Mouse (Mus musculus) gastrocnemius, postnatal 4 days (tissue): ENCODE data around the gene Tatdn2. TPM values are rescaled to one million over a fixed set of nuclear protein-coding genes. Genes with fewer than 3 reads are reported as not detected.
"Not testable (repeated sequence)": the region's sequence is repeated elsewhere in the genome, so short reads cannot be mapped to it uniquely, and the experiment has no call there.

ENCODE experiments used
- DNase-seq, 2 experiments: peaks; one replicate each; pipeline ENCODE4 v3.0.0; 2021 to 2022; ENCODE audit warnings: low spot score in 2 of 2, mixed read lengths in 2 of 2
- total RNA-seq, 2 experiments: library from RNA; stranded (reverse); gene quantifications; 2 replicates each; pipeline ENCODE4 v1.2.3; 2021

The Tatdn2 gene
- total RNA-seq, 2 experiments from 2014 or later: 39.9 to 45.0 TPM

- DNase-seq: no peak
These were observed 15.9 kb downstream of the Tatdn2 start for GRCm38 (mm10) chr6:113712718-113713117.

GRCm38 (mm10) chr6:113713389-113713788 lies 16.5 kb downstream of the Tatdn2 start:
- not testable (repeated sequence) for DNase-seq

- no peak for DNase-seq
These were observed 17.4 kb downstream of the Tatdn2 start for GRCm38 (mm10) chr6:113714276-113714675.

GRCm38 (mm10) chr6:113714797-113715196 lies 17.9 kb downstream of the Tatdn2 start:
- no peak for DNase-seq

- DNase-seq: no peak
These were observed 20.7 kb downstream of the Tatdn2 start for GRCm38 (mm10) chr6:113717541-113717940.

- DNase-seq: no peak
These were observed 23.0 kb downstream of the Tatdn2 start, which contains the start of gene Ghrl for GRCm38 (mm10) chr6:113719878-113720277. Gene Ghrl, minus strand, starts transcription at chr6:113719880.

- no peak for DNase-seq
These were observed 24.2 kb downstream of the Tatdn2 start for GRCm38 (mm10) chr6:113721061-113721460.

GRCm38 (mm10) chr6:113728181-113728580 lies 31.3 kb downstream of the Tatdn2 start:
- no peak for DNase-seq

- no peak for DNase-seq
These were observed 34.4 kb downstream of the Tatdn2 start for GRCm38 (mm10) chr6:113731296-113731695.

- no peak for DNase-seq
These were observed 40.6 kb downstream of the Tatdn2 start for GRCm38 (mm10) chr6:113737318-113738046.

- DNase-seq: peak; percentile 71 to 85
These were observed 43.7 kb downstream of the Tatdn2 start, which contains the start of gene Sec13 for GRCm38 (mm10) chr6:113740236-113741217. Gene Sec13, minus strand, starts transcription at chr6:113740743.

- DNase-seq: no peak
These were observed 44.6 kb downstream of the Tatdn2 start for GRCm38 (mm10) chr6:113741425-113741824.

- no peak for DNase-seq
These were observed 45.5 kb downstream of the Tatdn2 start for GRCm38 (mm10) chr6:113742321-113742720.

GRCm38 (mm10) chr6:113743111-113743510 lies 46.3 kb downstream of the Tatdn2 start:
- no peak for DNase-seq

GRCm38 (mm10) chr6:113745117-113745516 lies 48.3 kb downstream of the Tatdn2 start:
- DNase-seq: no peak

- DNase-seq: no peak
These were observed 50.4 kb downstream of the Tatdn2 start for GRCm38 (mm10) chr6:113747284-113747683.

- DNase-seq: no peak
These were observed 51.5 kb downstream of the Tatdn2 start for GRCm38 (mm10) chr6:113748351-113748750.

- DNase-seq: no peak
These were observed 52.4 kb downstream of the Tatdn2 start for GRCm38 (mm10) chr6:113749119-113749685.
